Mouse (Mus musculus): ENCODE results near the gene Zer1.
"Not testable (repeated sequence)": the region's sequence is repeated elsewhere in the genome, so short reads cannot be mapped to it uniquely, and the experiment has no call there.

Zer1 gene

GRCm38 (mm10) chr2:30076959-30077358 is 47.4 kb downstream of the Zer1 start:
- DNase-seq, result no peak

- no peak for DNase-seq
These were observed 47.9 kb downstream of the Zer1 start for GRCm38 (mm10) chr2:30076439-30076838.

- DNase-seq, result no peak
These were observed 48.8 kb downstream of the Zer1 start for GRCm38 (mm10) chr2:30075625-30076024.

GRCm38 (mm10) chr2:30073285-30073684 is 51.1 kb downstream of the Zer1 start:
- no peak for DNase-seq

GRCm38 (mm10) chr2:30072875-30073274 is 51.5 kb downstream of the Zer1 start:
- DNase-seq, result no peak

GRCm38 (mm10) chr2:30067962-30068361 is 56.4 kb downstream of the Zer1 start:
- no peak for DNase-seq

GRCm38 (mm10) chr2:30067031-30067888 is 57.1 kb downstream of the Zer1 start:
- DNase-seq, result peak; percentile 55

GRCm38 (mm10) chr2:30066046-30066901 is 58.1 kb downstream of the Zer1 start:
- peak; percentile 95 for DNase-seq

GRCm38 (mm10) chr2:30064298-30064697 is 60.1 kb downstream of the Zer1 start:
- no peak for DNase-seq

- DNase-seq, result no peak
These were observed 60.6 kb downstream of the Zer1 start for GRCm38 (mm10) chr2:30063791-30064190.

- no peak for DNase-seq
These were observed 61.1 kb downstream of the Zer1 start for GRCm38 (mm10) chr2:30063235-30063634.

- peak; percentile 85 for DNase-seq
These were observed 61.9 kb downstream of the Zer1 start for GRCm38 (mm10) chr2:30062249-30063093.

GRCm38 (mm10) chr2:30061215-30062166 is 62.9 kb downstream of the Zer1 start:
- DNase-seq, result peak; percentile 33

GRCm38 (mm10) chr2:30058418-30058817 is 66.0 kb downstream of the Zer1 start:
- DNase-seq, result no peak

GRCm38 (mm10) chr2:30057223-30057904 is 67.0 kb downstream of the Zer1 start, which contains the start of gene Set:
Set (plus strand) TSS chr2:30057378.
- no peak for DNase-seq

- no peak for DNase-seq
These were observed 67.6 kb downstream of the Zer1 start for GRCm38 (mm10) chr2:30056736-30057135.

GRCm38 (mm10) chr2:30055310-30055709 is 69.1 kb downstream of the Zer1 start:
- not testable (repeated sequence) for DNase-seq

- DNase-seq, result no peak
These were observed 72.2 kb downstream of the Zer1 start for GRCm38 (mm10) chr2:30051992-30052761.

GRCm38 (mm10) chr2:30049831-30050230 is 74.6 kb downstream of the Zer1 start:
- DNase-seq, result no peak
